Mouse (Mus musculus): Measurements from ENCODE around the gene Parp16.
"Not testable (repeated sequence)": the region's sequence is repeated elsewhere in the genome, so short reads cannot be mapped to it uniquely, and the experiment has no call there.

Parp16 gene

GRCm38 (mm10) chr9:65207041-65207815 is 12.1 kb downstream of the Parp16 start:
- DNase-seq (ENCODE audit: extremely low spot score, low read depth, low spot score) = not testable (repeated sequence)

GRCm38 (mm10) chr9:65208293-65209179 is 13.4 kb downstream of the Parp16 start:
- no peak for DNase-seq (ENCODE audit: extremely low spot score, low read depth, low spot score)

- DNase-seq (ENCODE audit: extremely low spot score, low read depth, low spot score) = no peak
These were observed 16.4 kb downstream of the Parp16 start for GRCm38 (mm10) chr9:65211598-65211997.

GRCm38 (mm10) chr9:65214425-65214777 is 19.2 kb downstream of the Parp16 start:
- DNase-seq (ENCODE audit: extremely low spot score, low read depth, low spot score) = no peak

DNA sequence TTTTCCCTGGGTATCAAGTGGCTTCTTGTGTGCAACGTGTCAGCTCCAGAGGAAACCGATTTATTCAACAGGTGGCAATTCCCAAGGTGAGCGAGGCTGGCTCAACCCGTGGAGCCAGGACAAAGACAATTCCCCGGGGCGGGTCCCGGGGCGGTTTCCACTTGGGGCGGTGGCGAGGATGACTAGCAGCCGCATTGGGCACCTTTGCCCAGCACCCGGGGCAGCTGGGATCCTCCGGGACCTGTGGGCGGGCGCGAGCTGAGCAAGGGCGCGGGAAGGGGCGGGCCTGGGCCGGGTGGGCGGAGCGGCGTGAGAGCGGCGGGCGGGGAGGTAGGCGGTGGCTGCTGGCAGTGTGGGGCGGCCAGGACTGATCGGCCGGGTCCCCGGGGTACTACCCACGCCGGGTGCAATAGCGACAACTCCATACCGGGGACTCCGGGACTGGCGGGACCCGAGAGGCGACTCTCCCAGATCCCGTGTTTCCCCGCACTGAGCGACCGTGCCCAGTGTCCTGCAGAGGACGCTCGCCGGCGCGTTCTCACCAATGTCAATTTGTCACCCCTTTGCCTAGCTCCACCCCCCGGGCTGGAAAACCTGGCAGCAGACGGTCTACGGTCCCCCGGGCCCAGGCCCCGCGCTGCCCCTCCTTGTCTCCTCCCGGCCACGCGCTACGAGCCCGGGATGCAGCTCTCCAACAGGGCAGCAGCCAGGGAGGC is 19.8 kb downstream of the Parp16 start:
- DNase-seq (ENCODE audit: extremely low spot score, low read depth, low spot score) = no peak

DNA sequence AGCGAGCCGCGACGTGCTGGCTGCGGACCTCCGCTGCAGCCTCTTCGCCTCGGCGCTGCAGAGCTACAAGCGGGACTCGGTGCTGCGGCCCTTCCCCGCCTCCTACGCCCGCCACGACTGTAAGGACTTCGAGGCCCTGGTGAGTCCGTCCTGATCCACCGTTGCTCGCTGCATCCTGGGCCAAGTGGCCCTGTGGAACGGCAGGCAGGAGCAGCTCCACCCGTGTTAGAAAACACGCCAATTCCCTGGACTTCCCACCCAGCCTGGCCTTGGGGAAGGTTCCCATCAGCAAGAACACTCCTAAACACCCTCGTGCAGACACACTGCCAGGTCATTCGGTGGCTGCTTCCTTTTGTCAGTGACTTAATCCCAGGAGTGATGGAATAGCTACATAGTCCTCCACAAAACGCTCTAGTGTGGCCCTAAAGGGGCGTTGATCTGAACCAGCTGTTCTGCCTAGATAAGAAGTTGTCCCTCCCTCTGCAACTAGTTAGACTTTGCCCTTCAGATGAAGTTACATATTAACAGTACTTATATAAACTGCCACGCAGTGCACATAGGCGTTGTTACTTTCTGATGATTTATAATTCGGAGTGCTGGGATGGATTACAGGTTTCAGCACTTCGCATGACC is 20.5 kb downstream of the Parp16 start:
- DNase-seq (ENCODE audit: extremely low spot score, low read depth, low spot score) = no peak

GRCm38 (mm10) chr9:65216972-65217371 is 21.8 kb downstream of the Parp16 start:
- DNase-seq (ENCODE audit: extremely low spot score, low read depth, low spot score) = no peak

- no peak for DNase-seq (ENCODE audit: extremely low spot score, low read depth, low spot score)
These were observed 22.5 kb downstream of the Parp16 start for GRCm38 (mm10) chr9:65217661-65218060.

GRCm38 (mm10) chr9:65218916-65219315 is 23.8 kb downstream of the Parp16 start:
- no peak for DNase-seq (ENCODE audit: extremely low spot score, low read depth, low spot score)

GRCm38 (mm10) chr9:65220398-65220797 is 25.2 kb downstream of the Parp16 start:
- DNase-seq (ENCODE audit: extremely low spot score, low read depth, low spot score) = not testable (repeated sequence)

DNA sequence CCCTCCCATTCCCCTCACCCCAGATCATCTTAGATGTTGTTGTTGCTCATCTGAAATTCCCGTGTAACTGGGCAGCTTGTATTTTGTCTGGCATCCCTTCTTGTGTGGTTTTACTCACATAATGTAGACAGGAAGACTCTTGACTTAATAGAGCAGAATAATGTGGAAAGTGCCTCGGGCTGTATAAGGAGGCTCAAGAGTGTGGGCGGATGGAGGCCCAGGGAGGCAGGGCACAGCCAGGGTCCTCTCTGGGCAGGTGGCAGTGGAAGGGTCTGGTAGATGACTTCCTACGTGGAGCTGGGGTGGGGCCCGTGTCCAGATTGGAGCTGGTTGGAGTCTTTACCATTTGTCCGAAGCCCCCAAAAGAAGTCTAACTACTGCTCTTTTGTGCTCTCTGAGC is 28.8 kb downstream of the Parp16 start:
- no peak for DNase-seq (ENCODE audit: extremely low spot score, low read depth, low spot score)

- no peak for DNase-seq (ENCODE audit: extremely low spot score, low read depth, low spot score)
These were observed 30.6 kb downstream of the Parp16 start for GRCm38 (mm10) chr9:65225795-65226194.

DNA sequence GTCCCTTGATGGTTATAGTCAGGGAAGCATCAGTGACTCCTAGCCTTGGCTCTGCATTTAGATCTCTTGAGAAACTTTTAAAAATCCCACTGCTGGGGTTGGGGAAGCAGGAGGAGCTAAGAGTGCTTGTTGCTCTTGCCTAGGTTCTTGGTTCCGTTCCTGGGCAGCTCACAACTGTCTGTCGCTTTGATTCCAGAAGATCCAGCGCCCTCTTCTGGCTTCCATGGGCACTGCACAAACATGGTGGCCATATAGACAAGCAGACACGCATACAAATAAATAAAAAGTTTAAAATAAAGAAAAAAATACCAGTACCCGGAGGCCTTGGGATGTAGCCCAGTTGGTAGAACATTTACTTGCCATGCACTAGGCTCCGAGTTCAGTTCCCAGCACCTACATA is 35.1 kb downstream of the Parp16 start:
- no peak for DNase-seq (ENCODE audit: extremely low spot score, low read depth, low spot score)

DNA sequence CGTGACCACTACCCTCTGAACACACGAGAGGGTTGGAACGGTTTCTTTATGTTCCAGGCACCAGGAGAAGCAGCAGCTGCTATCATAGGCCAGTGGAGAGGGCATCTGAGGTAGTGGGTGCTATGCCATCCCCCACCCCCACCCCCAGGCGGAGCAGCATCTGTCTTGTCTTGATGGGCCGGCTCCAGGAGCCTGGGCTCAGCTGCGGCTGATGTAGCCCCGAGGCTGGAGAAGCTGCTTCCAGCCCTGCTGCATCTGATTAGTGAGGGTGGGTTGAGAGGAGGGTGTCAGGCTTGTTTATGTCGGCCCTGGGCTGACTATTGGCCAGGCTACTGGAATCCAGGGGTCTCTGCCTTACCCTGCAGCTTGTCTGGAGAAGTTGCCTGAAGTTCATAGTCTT is 36.1 kb downstream of the Parp16 start:
- DNase-seq (ENCODE audit: extremely low spot score, low read depth, low spot score) = no peak

- no peak for DNase-seq (ENCODE audit: extremely low spot score, low read depth, low spot score)
These were observed 38.3 kb downstream of the Parp16 start for GRCm38 (mm10) chr9:65233243-65233985.

DNA sequence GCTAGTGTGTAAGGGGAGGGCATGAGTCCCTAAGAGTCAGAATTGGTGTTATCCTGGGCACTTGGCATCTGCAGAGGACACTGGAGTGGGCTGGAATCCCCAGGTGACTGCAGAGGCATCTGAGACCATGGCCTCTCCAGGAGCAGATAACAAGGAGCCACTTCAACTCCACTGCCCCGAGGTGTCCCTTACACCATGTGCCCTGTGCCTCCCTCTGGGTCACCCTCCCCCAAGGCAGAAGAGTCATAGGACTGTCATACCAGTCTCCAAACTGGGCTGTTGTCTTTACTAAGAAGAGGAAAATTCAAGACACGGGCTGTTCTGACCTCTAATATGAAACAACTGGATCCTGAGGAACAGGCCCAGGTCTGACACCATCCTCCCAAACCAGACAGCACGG is 39.6 kb downstream of the Parp16 start:
- no peak for DNase-seq (ENCODE audit: extremely low spot score, low read depth, low spot score)

- DNase-seq (ENCODE audit: extremely low spot score, low read depth, low spot score) = no peak
These were observed 40.4 kb downstream of the Parp16 start for GRCm38 (mm10) chr9:65235601-65236000.

- DNase-seq (ENCODE audit: extremely low spot score, low read depth, low spot score) = no peak
These were observed 42.5 kb downstream of the Parp16 start for GRCm38 (mm10) chr9:65237616-65238015.

- no peak for DNase-seq (ENCODE audit: extremely low spot score, low read depth, low spot score)
These were observed 43.1 kb downstream of the Parp16 start for GRCm38 (mm10) chr9:65238191-65238760.

DNA sequence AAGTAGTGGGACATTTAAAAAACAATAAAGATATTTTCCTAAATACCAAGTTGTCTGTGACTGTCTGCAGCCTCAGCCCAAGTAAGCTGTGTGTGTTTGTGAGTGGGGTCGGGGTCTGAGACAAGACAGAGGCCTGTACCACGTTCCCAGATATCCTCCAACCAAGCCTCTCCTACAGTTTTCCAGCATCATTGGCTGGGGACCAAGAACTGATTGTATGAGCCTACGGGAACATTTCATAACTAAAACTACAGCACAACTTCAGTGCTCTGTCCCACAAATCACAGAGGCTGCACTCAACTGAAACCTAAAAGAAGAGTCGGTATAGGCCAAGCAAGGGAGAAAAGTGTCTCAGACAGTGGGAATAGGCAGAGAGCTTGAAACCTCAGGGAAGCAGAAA is 44.0 kb downstream of the Parp16 start:
- DNase-seq (ENCODE audit: extremely low spot score, low read depth, low spot score) = no peak

Measured in hindlimb bud, embryonic 11.5 days (tissue).